Mouse (Mus musculus) kidney, postnatal 10 days (tissue): Measurements from ENCODE around the gene Prickle1.

Source experiments
- DNase-seq: peaks from one replicate; pipeline ENCODE4 v3.0.0; 2021; ENCODE audit warnings: mixed read lengths

Prickle1 gene

DNA sequence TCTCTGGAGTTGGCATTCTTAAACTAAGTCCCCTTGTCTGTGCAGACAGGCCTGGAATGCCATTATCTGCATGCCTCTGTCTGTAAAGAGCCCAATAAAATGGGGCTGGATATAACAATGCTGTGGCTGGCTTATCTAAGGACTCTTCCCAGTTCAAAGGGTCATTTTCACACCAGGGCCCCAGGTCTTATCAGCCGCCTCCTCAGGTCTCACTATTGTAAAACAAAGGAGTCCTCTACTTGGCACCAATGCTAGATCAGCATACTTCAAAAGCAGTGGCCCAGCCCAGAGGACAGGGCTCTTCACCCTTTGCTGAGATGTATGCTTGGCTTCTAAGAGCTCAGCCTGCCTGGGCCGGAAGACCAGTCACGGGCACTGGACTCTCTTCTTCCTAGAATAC is 56.3 kb downstream of the Prickle1 start:
- no peak for DNase-seq

GRCm38 (mm10) chr15:93538551-93539205 is 57.0 kb downstream of the Prickle1 start:
- DNase-seq, result no peak

DNA sequence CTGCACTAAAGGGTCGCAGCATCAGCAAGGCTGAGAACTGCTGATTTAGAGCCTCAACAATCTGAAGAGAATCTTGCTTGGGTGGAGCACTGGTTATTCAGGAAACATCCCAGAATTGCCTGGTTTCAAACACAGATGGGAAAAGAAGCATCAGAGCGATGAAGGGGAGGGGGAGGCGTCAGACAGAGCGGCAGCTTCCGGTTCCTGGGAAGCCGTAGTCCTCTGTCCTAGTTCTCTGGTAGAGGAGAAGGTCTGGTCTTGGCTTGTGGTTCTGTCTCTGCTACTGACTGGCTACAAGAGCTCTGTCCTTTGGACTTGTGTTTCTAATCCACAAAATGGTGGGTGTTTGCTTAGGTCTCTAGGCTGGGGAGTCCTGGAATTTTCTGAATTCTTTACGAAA is 57.9 kb downstream of the Prickle1 start:
- DNase-seq, result no peak

- DNase-seq, result no peak
Measured at GRCm38 (mm10) chr15:93536191-93536590, 59.5 kb downstream of the Prickle1 start.

- DNase-seq, result no peak
Measured at GRCm38 (mm10) chr15:93530703-93531032, 65.0 kb downstream of the Prickle1 start.

DNA sequence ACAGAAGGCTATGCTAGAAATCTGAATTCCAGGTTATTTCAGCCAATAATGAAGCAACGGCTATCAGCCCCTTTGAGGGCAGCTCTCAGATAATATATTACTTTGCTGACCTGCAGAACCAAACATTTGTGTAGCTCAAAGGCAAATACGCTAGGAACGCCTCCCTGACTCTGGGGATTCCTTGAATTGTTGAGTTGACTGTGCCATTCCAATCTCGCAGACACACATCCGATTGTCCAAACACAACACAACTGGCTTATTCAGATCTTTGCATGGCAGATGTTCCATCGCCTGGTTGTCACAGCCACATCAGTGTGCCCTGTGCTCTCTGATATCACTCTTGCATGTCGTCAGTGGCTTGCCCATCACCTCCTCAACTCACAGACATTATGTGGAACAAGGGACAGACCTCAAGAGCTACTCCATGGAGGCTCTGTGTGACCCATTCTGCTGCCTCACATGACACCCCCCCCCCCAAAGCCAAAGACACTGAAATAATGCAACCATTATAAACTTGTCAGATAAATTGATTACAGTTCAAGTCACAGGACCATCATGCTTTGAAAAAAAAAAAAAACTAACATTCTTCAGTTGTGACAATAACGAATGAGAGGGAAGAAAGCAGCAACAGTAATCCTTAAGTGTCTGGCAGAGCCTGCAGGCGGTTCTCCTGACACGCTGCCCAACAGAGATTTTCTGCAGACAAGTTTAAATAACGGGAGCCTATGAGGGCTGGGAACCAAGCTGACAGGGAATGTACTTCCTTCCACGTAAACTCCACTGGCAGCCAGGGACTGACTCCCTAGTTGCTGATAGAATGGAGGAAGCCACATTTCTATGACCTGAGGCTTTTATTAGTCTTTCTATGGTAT is 65.6 kb downstream of the Prickle1 start:
- peak; percentile 44 for DNase-seq

DNA sequence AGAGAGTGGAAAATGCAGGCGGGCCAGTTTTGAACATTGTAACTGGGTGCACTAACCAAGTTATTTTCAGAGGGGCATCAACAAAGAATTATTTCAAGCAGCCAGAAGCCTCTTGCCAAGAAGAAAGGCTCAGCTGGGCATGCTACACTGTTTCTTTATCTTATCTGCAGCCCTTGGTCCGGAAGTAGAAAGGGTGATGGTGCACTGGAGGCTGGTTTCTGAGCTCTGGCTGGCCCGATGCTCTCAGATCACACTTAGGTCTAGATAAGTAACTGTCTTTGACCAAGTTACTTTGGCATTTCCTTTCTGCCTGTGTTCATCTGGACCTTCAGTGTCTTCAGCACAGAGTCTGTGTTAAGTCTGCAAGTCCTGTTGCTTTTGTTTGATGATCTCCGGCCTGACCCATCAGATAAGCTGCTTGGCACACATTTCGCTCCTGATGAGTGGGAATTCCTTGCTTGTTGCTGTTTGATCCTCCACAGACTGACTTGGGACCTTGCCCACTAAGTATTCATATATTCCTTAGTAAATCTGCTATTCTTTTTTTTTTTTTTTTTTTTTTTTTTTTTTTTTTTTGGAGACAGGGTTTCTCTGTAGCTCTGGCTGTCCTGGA is 70.3 kb downstream of the Prickle1 start:
- DNase-seq, result no peak

- DNase-seq, result no peak
Measured at GRCm38 (mm10) chr15:93521787-93522180, 73.9 kb downstream of the Prickle1 start.

- DNase-seq, result no peak
Measured at GRCm38 (mm10) chr15:93521088-93521786, 74.5 kb downstream of the Prickle1 start.

DNA sequence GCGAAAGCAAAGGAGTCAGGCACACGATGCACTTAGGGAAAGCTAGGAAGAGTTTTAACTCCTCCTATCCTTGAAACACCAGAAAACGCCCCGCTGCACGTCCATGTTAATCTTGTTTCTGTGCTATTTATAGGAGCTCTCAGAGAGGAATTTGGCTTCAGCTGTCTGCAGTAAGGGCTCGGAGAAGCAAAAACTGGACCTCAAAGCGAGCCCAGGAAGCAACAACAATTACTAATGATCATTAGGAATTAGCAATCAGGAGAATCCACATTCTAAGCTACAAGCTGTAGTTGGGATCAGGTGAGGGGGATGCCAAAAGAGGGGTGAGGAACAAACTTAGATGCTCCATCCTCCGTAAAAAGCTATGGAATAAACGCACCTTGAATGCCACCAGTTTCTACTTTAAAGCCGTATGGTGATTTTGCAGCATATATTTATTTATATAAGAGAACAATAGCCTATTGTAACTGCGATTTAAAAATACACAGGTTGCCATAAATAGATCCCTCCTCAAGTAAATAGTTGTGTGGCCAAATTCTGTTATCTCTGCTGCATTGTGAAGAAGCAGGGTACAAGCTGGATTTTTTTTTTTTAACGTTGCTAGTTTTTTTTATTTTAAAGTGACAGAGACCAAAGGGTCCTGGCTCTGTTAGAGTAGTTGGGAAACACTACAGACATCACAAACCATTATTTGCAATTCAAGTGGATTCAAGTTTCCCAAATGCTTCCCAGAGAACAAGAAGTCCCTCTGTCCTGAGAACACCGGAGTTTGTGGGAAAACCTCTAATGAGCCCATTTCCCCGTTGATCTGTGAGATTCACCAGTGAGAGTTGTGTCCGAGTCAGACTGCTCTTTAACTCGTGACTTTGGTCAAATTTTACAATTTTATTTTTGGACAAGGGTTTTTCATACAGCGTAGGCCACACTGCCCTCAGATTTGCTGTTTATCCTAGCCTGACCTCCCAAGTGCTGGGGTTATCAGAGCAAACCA is 75.6 kb downstream of the Prickle1 start:
- peak; percentile 53 for DNase-seq

- DNase-seq, result peak; percentile 95
Measured at GRCm38 (mm10) chr15:93518941-93519835, 76.5 kb downstream of the Prickle1 start.

- DNase-seq, result peak; percentile 56
Measured at GRCm38 (mm10) chr15:93518143-93518902, 77.4 kb downstream of the Prickle1 start.

DNA sequence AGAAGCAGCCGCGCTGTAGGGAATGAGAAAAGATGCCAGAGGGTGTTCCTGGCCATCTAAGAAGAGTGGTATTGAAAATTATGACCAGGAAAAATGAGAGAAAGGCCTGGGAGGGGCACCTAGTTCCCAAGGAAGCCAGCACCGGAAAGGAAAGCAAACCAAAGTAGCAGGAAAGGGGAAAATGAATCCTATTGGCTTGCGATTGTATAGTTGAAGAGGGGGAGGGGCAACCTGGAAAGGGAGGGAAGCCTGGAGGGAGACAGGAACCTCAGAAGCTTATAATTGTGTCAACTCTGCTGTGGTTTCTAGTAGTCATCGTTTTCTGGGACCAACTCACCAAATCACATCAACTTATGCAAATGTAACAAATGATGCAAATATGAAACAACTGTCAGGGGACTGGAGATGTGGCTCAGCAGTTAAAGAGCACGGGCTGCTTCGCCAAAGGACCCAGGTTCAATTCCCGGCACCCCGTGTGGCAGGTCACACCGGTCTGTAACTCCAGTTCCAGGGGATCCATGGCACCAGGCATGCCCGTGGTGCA is 78.6 kb downstream of the Prickle1 start:
- DNase-seq, result no peak

- no peak for DNase-seq
Measured at GRCm38 (mm10) chr15:93515316-93515715, 80.4 kb downstream of the Prickle1 start.

- peak; percentile 63 for DNase-seq
Measured at GRCm38 (mm10) chr15:93513939-93514341, 81.8 kb downstream of the Prickle1 start.

DNA sequence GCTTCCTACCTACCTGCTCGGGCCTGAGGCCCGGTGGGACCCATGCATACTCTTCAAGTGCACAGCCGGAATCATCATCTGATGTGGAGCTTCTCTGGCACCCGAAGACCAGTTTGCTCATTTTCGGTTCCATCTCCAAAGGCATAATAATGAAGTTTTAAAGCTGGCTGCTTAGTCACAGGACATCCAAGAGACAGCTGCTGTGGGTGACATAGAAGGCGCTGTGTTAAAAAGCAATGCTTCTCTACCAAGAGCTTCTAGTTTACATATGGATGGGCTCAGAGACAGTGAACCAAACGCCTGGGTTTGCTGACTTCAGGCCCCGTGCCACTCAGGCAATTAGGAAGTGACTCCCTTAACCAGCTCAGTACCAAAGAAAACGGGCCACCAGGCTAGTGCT is 83.3 kb downstream of the Prickle1 start:
- DNase-seq, result no peak

- no peak for DNase-seq
Measured at GRCm38 (mm10) chr15:93510690-93511336, 84.9 kb downstream of the Prickle1 start.

DNA sequence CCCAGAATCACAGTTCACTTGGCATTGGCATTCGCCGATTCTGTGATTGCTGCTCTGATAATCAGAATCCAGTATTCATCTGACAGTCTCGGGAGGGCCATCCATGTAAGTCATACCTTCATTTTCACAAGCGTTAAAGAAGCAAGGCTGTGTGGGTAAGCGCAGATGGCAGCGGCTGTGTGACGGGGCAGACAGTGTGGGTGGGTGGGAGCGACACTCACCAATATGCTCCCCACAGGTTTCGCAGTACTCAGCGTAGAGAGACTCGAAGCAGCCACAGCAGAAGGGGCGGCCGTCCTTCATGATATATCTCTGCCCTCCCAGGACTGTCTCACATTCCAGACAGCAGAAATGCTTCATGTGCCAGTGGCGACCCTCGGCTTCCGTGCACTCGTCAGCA is 90.9 kb downstream of the Prickle1 start:
- no peak for DNase-seq

- no peak for DNase-seq
Measured at GRCm38 (mm10) chr15:93503201-93503745, 92.4 kb downstream of the Prickle1 start.
